Mouse (Mus musculus) ZHBTc4 (cell line): ENCODE data around the gene Myof.

ENCODE experiments used
- DNase-seq: peaks from one replicate; pipeline ENCODE4 v3.0.0-alpha.2; 2011; ENCODE audit warnings: low read depth, low spot score

Myof gene

GRCm38 (mm10) chr19:37877511-37878167 is 165.7 kb downstream of the Myof start:
- peak; percentile 89 for DNase-seq

- no peak for DNase-seq
Observed at GRCm38 (mm10) chr19:37876605-37877245, 166.7 kb downstream of the Myof start.

GRCm38 (mm10) chr19:37873499-37873898 is 169.9 kb downstream of the Myof start:
- DNase-seq: no peak

- DNase-seq: no peak
Observed at GRCm38 (mm10) chr19:37867592-37867991, 175.8 kb downstream of the Myof start.

- DNase-seq: no peak
Observed at GRCm38 (mm10) chr19:37866994-37867393, 176.4 kb downstream of the Myof start.

GRCm38 (mm10) chr19:37861171-37861570 is 182.2 kb downstream of the Myof start:
- no peak for DNase-seq

- DNase-seq: no peak
Observed at GRCm38 (mm10) chr19:37860267-37860666, 183.1 kb downstream of the Myof start.

- DNase-seq: peak; percentile 66
Observed at GRCm38 (mm10) chr19:37858406-37859081, 184.8 kb downstream of the Myof start.

- DNase-seq: no peak
Observed at GRCm38 (mm10) chr19:37852056-37852455, 191.3 kb downstream of the Myof start.

GRCm38 (mm10) chr19:37851590-37852038 is 191.8 kb downstream of the Myof start:
- no peak for DNase-seq
